Mouse (Mus musculus): Measurements from ENCODE around the gene Serpina9.

GRCm38 (mm10) chr12:104002569-104003237 lies 10.9 kb downstream of the Serpina9 start:
- TF ChIP-seq CTCF (conservative IDR thresholded peaks at IDR 0.05; ENCODE audit: low read length), result no peak
- no peak for TF ChIP-seq NANOG (IDR thresholded peaks at IDR 0.05; ENCODE audit: borderline replicate concordance, low read length)

All from E14TG2a.4 (cell line).